Mouse (Mus musculus) lung, postnatal 0 days (tissue): ENCODE data around the gene Yipf3.

Experiments used
- CTCF ChIP-seq: IDR thresholded peaks from 2 replicates; pipeline ENCODE4 v1.5.1; 2016; ENCODE audit warnings: antibody characterized with exemption, mild to moderate bottlenecking
- EP300 ChIP-seq: IDR thresholded peaks from 2 replicates; pipeline ENCODE4 v1.6.1; 2016; ENCODE audit warnings: antibody characterized with exemption, mild to moderate bottlenecking, control low read depth

- TF ChIP-seq CTCF (no peak), EP300 (no peak)
Measured at GRCm38 (mm10) chr17:46266986-46267385, 19.1 kb downstream of the Yipf3 start.
